Mouse (Mus musculus): ENCODE data around the gene Sgk1.

GRCm38 (mm10) chr10:21902152-21903140 lies 20.5 kb downstream of the Sgk1 start:
- TF ChIP-seq CTCF (IDR thresholded peaks at IDR 0.05; ENCODE audit: low read depth, low read length) (no peak), TAL1 (conservative IDR thresholded peaks at IDR 0.05; ENCODE audit: low read depth, low read length) (no peak)

Measured in G1E (cell line).